Mouse (Mus musculus): ENCODE measurements around the gene Cpsf4l.

- TF ChIP-seq POLR2A (IDR thresholded peaks at IDR 0.05; ENCODE audit: borderline replicate concordance, low read depth, low read length): no peak
- no peak for TF ChIP-seq CTCF (IDR thresholded peaks at IDR 0.05; ENCODE audit: low read depth, low read length)
Measured at GRCm38 (mm10) chr11:113673614-113674013, 36.2 kb downstream of the Cpsf4l start.
